Mouse (Mus musculus) spleen, adult 2 months (tissue): ENCODE data around the gene Spty2d1.

ENCODE experiments used
- CTCF ChIP-seq: fragments of 200-500 bp; IDR thresholded peaks from 2 replicates; pipeline ENCODE4 v1.5.1; 2011; ENCODE audit warnings: mild to moderate bottlenecking, inconsistent platforms; ENCODE audit not compliant: insufficient read depth, insufficient read length, insufficient replicate concordance; ENCODE audit errors: extremely low read depth
- POLR2A ChIP-seq: fragments of 200-500 bp; IDR thresholded peaks from 2 replicates; pipeline ENCODE4 v1.6.1; 2011; ENCODE audit warnings: low read depth, low read length, inconsistent platforms

- TF ChIP-seq POLR2A, result no peak
- peak; percentile 33; the same call in 1 of the 2 replicates for TF ChIP-seq CTCF
These were observed 418 bp downstream of the Spty2d1 start for GRCm38 (mm10) chr7:47007818-47008167.
